Mouse (Mus musculus) adrenal gland (tissue): ENCODE measurements around the gene Slc35a3.

ENCODE experiments used
- intact Hi-C: fragments of 180-260 bp; cut with DNase I; formaldehyde crosslinking; loops from one replicate; pipeline ENCODE4 v1.15.1; 2025

Slc35a3 gene

GRCm38 (mm10) chr3:116641811-116642371 lies 70.7 kb downstream of the Slc35a3 start:
- intact Hi-C loops, result no loop called here

DNA sequence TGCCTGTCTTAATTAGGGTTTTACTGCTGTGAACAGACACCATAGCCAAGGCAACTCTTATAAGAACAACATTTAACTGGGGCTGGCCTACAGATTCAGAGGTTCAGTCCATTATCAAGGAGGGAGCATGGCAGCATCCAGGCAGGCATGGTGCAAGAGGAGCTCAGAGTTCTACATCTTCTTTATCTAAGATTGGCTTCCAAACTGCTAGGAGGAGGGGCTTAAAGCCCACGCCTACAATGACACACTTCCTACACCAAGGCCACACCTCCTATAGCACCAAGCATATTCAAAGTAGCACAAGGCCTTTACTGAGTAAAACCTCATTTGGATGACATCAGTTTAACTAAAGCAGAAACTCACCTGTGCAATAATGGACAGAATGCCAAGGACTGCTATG lies 72.6 kb downstream of the Slc35a3 start:
- intact Hi-C loops, result no loop called here

- intact Hi-C loops, result loop anchor here (5.0 kb wide), 1 partner anchor 41 kb away; no protein-coding TSS in a partner anchor
Measured at GRCm38 (mm10) chr3:116638572-116638971, 74.1 kb downstream of the Slc35a3 start.

DNA sequence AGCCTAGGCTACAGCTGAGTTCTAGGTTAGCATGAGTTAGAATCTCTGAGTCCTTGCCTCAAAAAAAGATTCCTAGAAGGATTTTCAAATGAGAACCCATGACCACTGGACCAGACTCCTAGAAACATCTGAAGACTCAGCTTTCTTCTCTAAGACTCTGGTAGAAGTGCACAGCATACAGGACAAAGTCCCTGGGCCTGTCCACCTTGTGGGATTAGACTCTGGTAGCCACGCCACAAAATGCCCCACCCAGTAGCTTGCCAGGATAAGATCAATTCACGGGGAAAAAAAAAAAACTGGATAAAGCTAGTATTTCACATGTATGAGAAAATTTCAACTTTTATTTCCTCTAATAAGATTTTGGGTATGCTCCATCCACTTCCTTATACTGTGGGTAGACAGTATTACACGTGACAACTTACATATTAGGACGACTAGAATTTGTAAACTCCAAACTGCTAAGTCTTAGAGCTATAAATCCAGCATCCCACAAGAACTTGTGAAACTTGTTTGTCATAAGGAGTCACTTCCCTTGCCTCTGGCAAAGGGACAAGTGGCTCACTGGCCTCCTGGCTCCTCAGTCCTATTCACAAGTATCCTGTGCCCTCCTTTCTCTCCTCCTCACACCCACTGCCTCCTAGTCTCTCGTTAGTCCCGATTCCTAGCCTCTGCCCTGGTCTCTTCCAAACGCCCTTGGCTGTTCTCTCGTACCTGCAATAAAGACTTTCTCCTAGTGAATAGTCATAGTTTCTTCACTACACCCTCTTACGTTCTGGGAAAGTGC lies 74.7 kb downstream of the Slc35a3 start:
- intact Hi-C loops, result loop anchor here (5.0 kb wide), 1 partner anchor 41 kb away; no protein-coding TSS in a partner anchor

DNA sequence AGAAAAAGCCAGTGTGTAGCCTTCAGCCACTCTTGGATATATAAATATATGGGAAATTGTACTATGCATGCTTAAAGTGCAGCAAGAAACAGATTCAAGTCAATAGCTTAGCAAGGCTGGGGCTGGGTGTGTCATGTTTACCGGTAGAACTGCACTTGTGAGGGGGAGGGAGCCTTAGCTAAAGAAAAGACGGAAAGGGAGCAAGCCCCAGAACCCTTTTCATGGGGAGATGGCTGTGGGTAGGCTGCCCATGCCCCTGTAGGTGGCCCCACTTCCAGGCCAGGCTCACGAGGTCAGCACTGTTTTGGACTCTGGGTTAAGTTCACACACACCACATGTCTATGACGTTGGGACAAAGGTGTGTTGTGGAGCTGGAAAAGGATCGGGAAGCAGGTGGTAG lies 76.8 kb downstream of the Slc35a3 start:
- intact Hi-C loops, result loop anchor here (5.0 kb wide), 1 partner anchor 38 kb away; no protein-coding TSS in a partner anchor

DNA sequence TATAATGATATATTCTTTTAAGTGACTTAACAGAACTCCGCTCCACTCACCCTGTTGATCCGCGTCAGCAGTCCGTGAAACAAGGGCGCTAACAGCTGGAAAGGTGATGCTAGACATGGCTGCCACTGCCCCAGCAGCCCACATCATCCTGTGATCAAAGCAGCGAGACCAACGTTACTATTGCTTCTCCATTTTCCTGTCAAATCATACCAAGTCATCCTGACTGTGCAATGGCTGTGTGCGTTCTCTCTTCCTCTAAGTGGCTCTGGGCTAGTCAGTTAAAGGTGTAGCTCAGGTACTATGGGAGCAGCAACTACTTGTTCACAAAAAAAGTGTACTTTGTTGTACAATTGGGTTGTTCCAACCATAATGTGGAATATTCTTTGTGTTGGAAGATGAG lies 77.8 kb downstream of the Slc35a3 start:
- intact Hi-C loops, result loop anchor here (5.0 kb wide), 1 partner anchor 38 kb away; no protein-coding TSS in a partner anchor

DNA sequence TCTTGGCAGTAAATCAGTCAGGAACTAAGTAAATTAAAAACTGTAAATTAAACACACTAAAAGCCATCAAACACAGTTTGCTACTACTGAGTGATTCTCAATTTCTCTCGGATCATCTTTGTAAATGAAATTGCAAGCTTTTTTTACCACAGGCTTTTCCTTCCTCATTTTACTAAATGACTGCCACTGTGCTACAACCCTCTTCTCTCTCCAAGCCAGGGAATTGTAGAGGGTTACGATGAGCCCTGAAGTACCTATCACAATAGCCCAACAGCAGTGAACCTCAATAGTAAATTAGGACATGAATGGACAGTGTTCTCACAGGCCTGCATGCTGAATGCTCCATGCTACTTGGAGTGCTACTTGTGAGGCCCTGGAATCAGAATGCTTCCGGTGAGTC lies 78.5 kb downstream of the Slc35a3 start:
- intact Hi-C loops, result no loop called here

GRCm38 (mm10) chr3:116632971-116633370 lies 79.7 kb downstream of the Slc35a3 start:
- intact Hi-C loops, result no loop called here

- intact Hi-C loops, result no loop called here
Measured at GRCm38 (mm10) chr3:116631459-116631858, 81.2 kb downstream of the Slc35a3 start.

GRCm38 (mm10) chr3:116622641-116623040 lies 90.0 kb downstream of the Slc35a3 start:
- intact Hi-C loops, result no loop called here

- intact Hi-C loops, result no loop called here
Measured at GRCm38 (mm10) chr3:116620636-116621370, 91.8 kb downstream of the Slc35a3 start.
